Mouse (Mus musculus): ENCODE measurements around the gene Kcnk10. TPM values are rescaled to one million over a fixed set of nuclear protein-coding genes. Genes with fewer than 3 reads are reported as not detected.

The Kcnk10 gene
- polyA plus RNA-seq, 1 experiment from 2014 or later: 0.79 TPM

GRCm38 (mm10) chr12:98458944-98459343, 119.2 kb downstream of the Kcnk10 start:
- H3K36me3 ChIP-seq (ENCODE audit: control insufficient read depth, insufficient read depth, low read length): no peaks in the 10 kb centered on the region
- H3K4me3 ChIP-seq (replicated peaks; ENCODE audit: low read length): no peak overlapping the region
- 85% methylated on average over 4 of the region's 4 CpGs for WGBS
- no peak for ATAC-seq (ENCODE audit: insufficient read depth, low FRiP score)
- H3K9me3 ChIP-seq (replicated peaks; ENCODE audit: control insufficient read depth, low read length): no peaks in the 10 kb centered on the region
- H3K9ac ChIP-seq (ENCODE audit: low read length): no peak overlapping the region
- no peak overlapping the region for H3K4me2 ChIP-seq (ENCODE audit: low read depth, low read length)
- no peaks in the 10 kb centered on the region for H3K4me1 ChIP-seq (ENCODE audit: control insufficient read depth, insufficient read depth, low read length)
- H3K27ac ChIP-seq (ENCODE audit: low read length): no peak overlapping the region
- H3K27me3 ChIP-seq (ENCODE audit: control insufficient read depth, insufficient read depth, low read length): no peaks in the 10 kb centered on the region

- Histone ChIP-seq H3K27me3 (ENCODE audit: control insufficient read depth, insufficient read depth, low read length) (no peaks in the 10 kb centered on the region), H3K36me3 (ENCODE audit: control insufficient read depth, insufficient read depth, low read length) (no peaks in the 10 kb centered on the region), H3K4me2 (ENCODE audit: low read depth, low read length) (no peak overlapping the region), H3K9ac (ENCODE audit: low read length) (no peak overlapping the region), H3K4me3 (replicated peaks; ENCODE audit: low read length) (no peak overlapping the region), H3K27ac (ENCODE audit: low read length) (no peak overlapping the region), H3K9me3 (replicated peaks; ENCODE audit: control insufficient read depth, low read length) (no peaks in the 10 kb centered on the region), H3K4me1 (ENCODE audit: control insufficient read depth, insufficient read depth, low read length) (no peaks in the 10 kb centered on the region)
- ATAC-seq (ENCODE audit: insufficient read depth, low FRiP score): no peak
- WGBS: 69% methylated on average over 5 of the region's 5 CpGs
Measured at GRCm38 (mm10) chr12:98458516-98458915, 119.6 kb downstream of the Kcnk10 start.

GRCm38 (mm10) chr12:98453161-98453560, 124.9 kb downstream of the Kcnk10 start:
- H3K27ac ChIP-seq (ENCODE audit: low read length): no peak overlapping the region

GRCm38 (mm10) chr12:98452646-98453045, 125.5 kb downstream of the Kcnk10 start:
- H3K36me3 ChIP-seq (ENCODE audit: control insufficient read depth, insufficient read depth, low read length): no peaks in the 10 kb centered on the region
- H3K4me3 ChIP-seq (replicated peaks; ENCODE audit: low read length): no peak overlapping the region
- no peaks in the 10 kb centered on the region for H3K4me1 ChIP-seq (ENCODE audit: control insufficient read depth, insufficient read depth, low read length)
- 80% methylated on average over 7 of the region's 7 CpGs for WGBS
- H3K4me2 ChIP-seq (ENCODE audit: low read depth, low read length): no peak overlapping the region
- no peaks in the 10 kb centered on the region for H3K9me3 ChIP-seq (replicated peaks; ENCODE audit: control insufficient read depth, low read length)
- no peak for ATAC-seq (ENCODE audit: insufficient read depth, low FRiP score)
- no peak overlapping the region for H3K9ac ChIP-seq (ENCODE audit: low read length)
- H3K27me3 ChIP-seq (ENCODE audit: control insufficient read depth, insufficient read depth, low read length): no peaks in the 10 kb centered on the region
- H3K27ac ChIP-seq (ENCODE audit: low read length): no peak overlapping the region

More at GRCm38 (mm10) chr12:98453161-98453560, 124.9 kb downstream of the Kcnk10 start:
- Histone ChIP-seq H3K4me3 (replicated peaks; ENCODE audit: low read length) (no peak overlapping the region), H3K4me2 (ENCODE audit: low read depth, low read length) (no peak overlapping the region), H3K9ac (ENCODE audit: low read length) (no peak overlapping the region), H3K4me1 (ENCODE audit: control insufficient read depth, insufficient read depth, low read length) (no peaks in the 10 kb centered on the region), H3K27me3 (ENCODE audit: control insufficient read depth, insufficient read depth, low read length) (no peaks in the 10 kb centered on the region), H3K36me3 (ENCODE audit: control insufficient read depth, insufficient read depth, low read length) (no peaks in the 10 kb centered on the region), H3K9me3 (replicated peaks; ENCODE audit: control insufficient read depth, low read length) (no peaks in the 10 kb centered on the region)
- ATAC-seq (ENCODE audit: insufficient read depth, low FRiP score): no peak
- WGBS: 83% methylated on average over 17 of the region's 17 CpGs

- Histone ChIP-seq H3K4me3 (replicated peaks; ENCODE audit: low read length) (no peak overlapping the region), H3K27me3 (ENCODE audit: control insufficient read depth, insufficient read depth, low read length) (no peaks in the 10 kb centered on the region), H3K4me1 (ENCODE audit: control insufficient read depth, insufficient read depth, low read length) (no peaks in the 10 kb centered on the region), H3K36me3 (ENCODE audit: control insufficient read depth, insufficient read depth, low read length) (no peaks in the 10 kb centered on the region), H3K9me3 (replicated peaks; ENCODE audit: control insufficient read depth, low read length) (no peaks in the 10 kb centered on the region), H3K4me2 (ENCODE audit: low read depth, low read length) (no peak overlapping the region), H3K27ac (ENCODE audit: low read length) (no peak overlapping the region), H3K9ac (ENCODE audit: low read length) (no peak overlapping the region)
- no peak for ATAC-seq (ENCODE audit: insufficient read depth, low FRiP score)
- 70% methylated on average over 5 of the region's 5 CpGs for WGBS
Measured at GRCm38 (mm10) chr12:98445637-98446036, 132.5 kb downstream of the Kcnk10 start.

- no peak overlapping the region for H3K27ac ChIP-seq (ENCODE audit: low read length)
- no peak for ATAC-seq (ENCODE audit: insufficient read depth, low FRiP score)
- H3K27me3 ChIP-seq (ENCODE audit: control insufficient read depth, insufficient read depth, low read length): no peaks in the 10 kb centered on the region
- H3K4me3 ChIP-seq (replicated peaks; ENCODE audit: low read length): no peak overlapping the region
- no peak overlapping the region for H3K4me2 ChIP-seq (ENCODE audit: low read depth, low read length)
- H3K9ac ChIP-seq (ENCODE audit: low read length): no peak overlapping the region
- no peaks in the 10 kb centered on the region for H3K36me3 ChIP-seq (ENCODE audit: control insufficient read depth, insufficient read depth, low read length)
- WGBS: 85% methylated on average over 5 of the region's 5 CpGs
- no peaks in the 10 kb centered on the region for H3K9me3 ChIP-seq (replicated peaks; ENCODE audit: control insufficient read depth, low read length)
- H3K4me1 ChIP-seq (ENCODE audit: control insufficient read depth, insufficient read depth, low read length): no peaks in the 10 kb centered on the region
Measured at GRCm38 (mm10) chr12:98444860-98445259, 133.2 kb downstream of the Kcnk10 start.

GRCm38 (mm10) chr12:98443754-98444153, 134.4 kb downstream of the Kcnk10 start:
- no peaks in the 10 kb centered on the region for H3K36me3 ChIP-seq (ENCODE audit: control insufficient read depth, insufficient read depth, low read length)
- ATAC-seq (ENCODE audit: insufficient read depth, low FRiP score): no peak
- no peak overlapping the region for H3K4me3 ChIP-seq (replicated peaks; ENCODE audit: low read length)
- no peaks in the 10 kb centered on the region for H3K9me3 ChIP-seq (replicated peaks; ENCODE audit: control insufficient read depth, low read length)
- H3K4me2 ChIP-seq (ENCODE audit: low read depth, low read length): no peak overlapping the region
- no peaks in the 10 kb centered on the region for H3K4me1 ChIP-seq (ENCODE audit: control insufficient read depth, insufficient read depth, low read length)
- H3K27me3 ChIP-seq (ENCODE audit: control insufficient read depth, insufficient read depth, low read length): no peaks in the 10 kb centered on the region
- H3K9ac ChIP-seq (ENCODE audit: low read length): no peak overlapping the region
- no peak overlapping the region for H3K27ac ChIP-seq (ENCODE audit: low read length)
- 81% methylated on average over 3 of the region's 3 CpGs for WGBS

GRCm38 (mm10) chr12:98438080-98438479, 140.0 kb downstream of the Kcnk10 start:
- ATAC-seq (ENCODE audit: insufficient read depth, low FRiP score): 0 out of 2 replicates have a peak, but pooled peaks have one; percentile 44

GRCm38 (mm10) chr12:98430683-98431082, 147.4 kb downstream of the Kcnk10 start:
- Histone ChIP-seq H3K27me3 (ENCODE audit: control insufficient read depth, insufficient read depth, low read length) (no peaks in the 10 kb centered on the region), H3K4me3 (replicated peaks; ENCODE audit: low read length) (no peak overlapping the region), H3K36me3 (ENCODE audit: control insufficient read depth, insufficient read depth, low read length) (no peaks in the 10 kb centered on the region), H3K9ac (ENCODE audit: low read length) (no peak overlapping the region), H3K27ac (ENCODE audit: low read length) (no peak overlapping the region), H3K4me1 (ENCODE audit: control insufficient read depth, insufficient read depth, low read length) (no peaks in the 10 kb centered on the region), H3K4me2 (ENCODE audit: low read depth, low read length) (no peak overlapping the region), H3K9me3 (replicated peaks; ENCODE audit: control insufficient read depth, low read length) (no peaks in the 10 kb centered on the region)
- no peak for ATAC-seq (ENCODE audit: insufficient read depth, low FRiP score)
- WGBS: 77% methylated on average over 5 of the region's 5 CpGs

More at GRCm38 (mm10) chr12:98438080-98438479, 140.0 kb downstream of the Kcnk10 start:
- no peaks in the 10 kb centered on the region for H3K36me3 ChIP-seq (ENCODE audit: control insufficient read depth, insufficient read depth, low read length)
- WGBS: 12% methylated on average over 2 of the region's 2 CpGs
- H3K9ac ChIP-seq (ENCODE audit: low read length): no peak overlapping the region
- H3K4me2 ChIP-seq (ENCODE audit: low read depth, low read length): no peak overlapping the region
- no peak overlapping the region for H3K4me3 ChIP-seq (replicated peaks; ENCODE audit: low read length)
- H3K27me3 ChIP-seq (ENCODE audit: control insufficient read depth, insufficient read depth, low read length): no peaks in the 10 kb centered on the region
- no peak overlapping the region for H3K27ac ChIP-seq (ENCODE audit: low read length)
- no peaks in the 10 kb centered on the region for H3K9me3 ChIP-seq (replicated peaks; ENCODE audit: control insufficient read depth, low read length)
- H3K4me1 ChIP-seq (ENCODE audit: control insufficient read depth, insufficient read depth, low read length): no peaks in the 10 kb centered on the region

GRCm38 (mm10) chr12:98421340-98421739, 156.8 kb downstream of the Kcnk10 start:
- H3K36me3 ChIP-seq (ENCODE audit: control insufficient read depth, insufficient read depth, low read length): no peaks in the 10 kb centered on the region
- no peak overlapping the region for H3K4me2 ChIP-seq (ENCODE audit: low read depth, low read length)
- no peaks in the 10 kb centered on the region for H3K9me3 ChIP-seq (replicated peaks; ENCODE audit: control insufficient read depth, low read length)
- 71% methylated on average over 7 of the region's 7 CpGs for WGBS
- H3K4me1 ChIP-seq (ENCODE audit: control insufficient read depth, insufficient read depth, low read length): no peaks in the 10 kb centered on the region
- H3K4me3 ChIP-seq (replicated peaks; ENCODE audit: low read length): no peak overlapping the region
- H3K9ac ChIP-seq (ENCODE audit: low read length): no peak overlapping the region
- H3K27ac ChIP-seq (ENCODE audit: low read length): no peak overlapping the region
- ATAC-seq (ENCODE audit: insufficient read depth, low FRiP score): no peak
- H3K27me3 ChIP-seq (ENCODE audit: control insufficient read depth, insufficient read depth, low read length): no peaks in the 10 kb centered on the region
